Mouse (Mus musculus): Measurements from ENCODE around the gene Sf3b5. TPM values are rescaled to one million over a fixed set of nuclear protein-coding genes. Genes with fewer than 3 reads are reported as not detected.

The Sf3b5 gene
- polyA plus RNA-seq, 1 experiment from 2014 or later: 44.2 TPM

- no peaks in the 10 kb centered on the region for H3K9me3 ChIP-seq (ENCODE audit: low read depth, low read length)
- H3K4me1 ChIP-seq (ENCODE audit: insufficient read depth): no peaks in the 10 kb centered on the region
- no peaks in the 10 kb centered on the region for H3K36me3 ChIP-seq (ENCODE audit: insufficient read depth)
- ATAC-seq (ENCODE audit: insufficient read depth): no peak
- no peak for DNase-seq
- H3K27me3 ChIP-seq (ENCODE audit: insufficient read depth, low read length): no peaks in the 10 kb centered on the region
- no peak for TF ChIP-seq CTCF (IDR thresholded peaks at IDR 0.05; ENCODE audit: low read depth)
- no peak overlapping the region for H3K9ac ChIP-seq
- H3K27ac ChIP-seq (ENCODE audit: low read depth): no peak overlapping the region
- whole genome bisulfite sequencing: 72% methylated on average over 3 of the region's 3 CpGs
- H3K4me2 ChIP-seq: no peak overlapping the region
- H3K4me3 ChIP-seq (ENCODE audit: low read depth, low read length): no peak overlapping the region
These were observed 20.1 kb upstream of the Sf3b5 start for GRCm38 (mm10) chr10:12985028-12985427.

DNA sequence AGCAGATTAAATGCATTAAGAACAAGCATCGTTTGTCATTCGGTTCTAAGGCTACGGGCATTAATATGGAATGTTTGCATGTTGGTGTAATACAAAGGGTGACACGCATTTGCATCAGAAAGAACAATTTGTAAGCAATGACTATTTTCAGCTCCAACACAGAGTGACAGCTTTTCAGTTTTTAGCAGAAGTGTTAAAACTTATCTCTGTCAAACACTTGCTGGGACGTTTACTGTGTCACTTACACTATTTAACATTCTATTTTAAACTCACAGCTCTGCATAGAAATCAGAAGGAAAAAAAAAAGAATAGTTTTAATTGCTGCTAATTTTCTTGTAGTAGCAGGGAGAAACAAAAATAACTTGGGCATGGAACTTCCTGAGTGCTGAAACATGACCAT lies 18.7 kb upstream of the Sf3b5 start:
- H3K9me3 ChIP-seq (ENCODE audit: low read depth, low read length): no peaks in the 10 kb centered on the region
- TF ChIP-seq CTCF (IDR thresholded peaks at IDR 0.05; ENCODE audit: low read depth): no peak
- WGBS: 67% methylated on average over 5 of the region's 5 CpGs

DNA sequence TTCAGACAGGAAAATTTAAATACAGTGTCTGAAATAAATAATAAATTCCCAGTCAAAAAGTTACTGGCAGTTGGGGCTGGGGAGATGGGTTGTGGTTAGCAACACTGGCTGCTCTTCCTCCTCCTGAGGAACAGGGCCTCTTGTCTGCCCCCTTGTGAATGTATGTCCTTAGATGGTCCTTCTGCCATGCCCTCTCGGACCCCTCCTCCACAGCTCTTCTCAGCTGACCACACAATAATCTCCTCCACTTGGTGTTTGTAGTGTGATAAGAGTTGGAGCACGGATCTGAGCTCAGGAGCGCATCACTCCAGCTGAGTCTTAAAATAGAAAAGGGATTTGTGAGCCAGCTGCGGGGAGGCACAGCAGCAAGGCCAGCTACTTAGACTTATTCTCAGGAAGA lies 18.2 kb upstream of the Sf3b5 start:
- Histone ChIP-seq H3K4me2 (no peak overlapping the region), H3K27ac (ENCODE audit: low read depth) (no peak overlapping the region), H3K4me1 (ENCODE audit: insufficient read depth) (no peaks in the 10 kb centered on the region), H3K9ac (no peak overlapping the region), H3K4me3 (ENCODE audit: low read depth, low read length) (no peak overlapping the region), H3K36me3 (ENCODE audit: insufficient read depth) (no peaks in the 10 kb centered on the region), H3K9me3 (ENCODE audit: low read depth, low read length) (no peaks in the 10 kb centered on the region), H3K27me3 (ENCODE audit: insufficient read depth, low read length) (no peaks in the 10 kb centered on the region)
- DNase-seq (no peak), ATAC-seq (ENCODE audit: insufficient read depth) (no peak)
- no peak for TF ChIP-seq CTCF (IDR thresholded peaks at IDR 0.05; ENCODE audit: low read depth)
- WGBS: 39% methylated on average over 4 of the region's 4 CpGs

More for the DNA sequence above, 18.7 kb upstream of the Sf3b5 start:
- DNase-seq (no peak), ATAC-seq (ENCODE audit: insufficient read depth) (no peak)
- no peak overlapping the region for H3K4me2 ChIP-seq
- no peak overlapping the region for H3K4me3 ChIP-seq (ENCODE audit: low read depth, low read length)
- no peaks in the 10 kb centered on the region for H3K4me1 ChIP-seq (ENCODE audit: insufficient read depth)
- no peak overlapping the region for H3K9ac ChIP-seq
- H3K27ac ChIP-seq (ENCODE audit: low read depth): no peak overlapping the region
- no peaks in the 10 kb centered on the region for H3K36me3 ChIP-seq (ENCODE audit: insufficient read depth)
- no peaks in the 10 kb centered on the region for H3K27me3 ChIP-seq (ENCODE audit: insufficient read depth, low read length)

GRCm38 (mm10) chr10:12991953-12992352 lies 13.2 kb upstream of the Sf3b5 start:
- no peak for TF ChIP-seq CTCF (IDR thresholded peaks at IDR 0.05; ENCODE audit: low read depth)
- Histone ChIP-seq H3K9ac (no peak overlapping the region), H3K4me3 (ENCODE audit: low read depth, low read length) (no peak overlapping the region), H3K36me3 (ENCODE audit: insufficient read depth) (no peaks in the 10 kb centered on the region), H3K4me1 (ENCODE audit: insufficient read depth) (no peaks in the 10 kb centered on the region), H3K27me3 (ENCODE audit: insufficient read depth, low read length) (no peaks in the 10 kb centered on the region), H3K9me3 (ENCODE audit: low read depth, low read length) (no peaks in the 10 kb centered on the region), H3K27ac (ENCODE audit: low read depth) (no peak overlapping the region), H3K4me2 (no peak overlapping the region)
- DNase-seq (no peak), ATAC-seq (ENCODE audit: insufficient read depth) (no peak)
- WGBS: 87% methylated on average over 5 of the region's 5 CpGs

GRCm38 (mm10) chr10:12993411-12994039 lies 11.6 kb upstream of the Sf3b5 start:
- no peaks in the 10 kb centered on the region for H3K27me3 ChIP-seq (ENCODE audit: insufficient read depth, low read length)
- no peak for TF ChIP-seq CTCF (IDR thresholded peaks at IDR 0.05; ENCODE audit: low read depth)
- ATAC-seq (ENCODE audit: insufficient read depth) (no peak), DNase-seq (no peak)
- WGBS: 83% methylated on average over 25 of the region's 25 CpGs
- no peak overlapping the region for H3K4me2 ChIP-seq
- no peak overlapping the region for H3K9ac ChIP-seq
- H3K4me1 ChIP-seq (ENCODE audit: insufficient read depth): no peaks in the 10 kb centered on the region
- H3K36me3 ChIP-seq (ENCODE audit: insufficient read depth): no peaks in the 10 kb centered on the region
- no peaks in the 10 kb centered on the region for H3K9me3 ChIP-seq (ENCODE audit: low read depth, low read length)
- H3K4me3 ChIP-seq (ENCODE audit: low read depth, low read length): no peak overlapping the region
- H3K27ac ChIP-seq (ENCODE audit: low read depth): no peak overlapping the region

DNA sequence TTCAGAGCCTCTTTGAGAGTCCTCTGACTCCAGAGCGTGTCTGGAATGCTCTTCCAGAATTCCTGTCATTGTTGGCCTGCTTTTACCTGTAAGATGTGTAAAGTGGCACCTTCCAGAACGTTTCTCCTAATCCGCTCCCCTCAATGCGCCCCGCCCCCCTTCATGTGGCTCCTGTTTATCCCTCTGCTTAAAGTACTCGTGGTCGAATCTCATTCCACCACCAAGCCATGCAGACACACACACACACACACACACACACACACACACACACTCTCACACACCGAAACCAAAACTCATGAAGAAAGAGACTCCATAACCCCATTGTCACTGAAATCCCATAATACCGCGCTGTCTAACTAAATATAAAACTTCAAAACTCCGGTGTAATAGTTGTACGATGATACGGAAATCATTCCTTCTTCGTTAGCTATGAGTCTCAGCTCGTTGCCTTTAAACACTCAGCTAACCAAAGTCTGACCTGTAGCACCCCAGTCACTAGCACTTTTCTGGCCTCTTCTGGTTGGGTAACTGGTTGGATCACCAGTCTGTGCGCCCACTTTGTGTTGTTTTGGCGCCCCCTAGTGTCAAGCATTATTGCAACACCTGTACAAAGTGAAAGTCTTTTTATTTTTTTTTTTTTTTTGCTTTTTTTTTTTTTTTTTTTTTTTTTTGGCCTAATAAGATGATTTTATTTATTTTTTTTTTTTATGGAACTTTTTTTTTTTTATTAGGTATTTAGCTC lies 8.2 kb upstream of the Sf3b5 start:
- H3K27ac ChIP-seq (ENCODE audit: low read depth): no peak overlapping the region
- H3K4me3 ChIP-seq (ENCODE audit: low read depth, low read length): no peak overlapping the region
- no peak overlapping the region for H3K9ac ChIP-seq
- no peaks in the 10 kb centered on the region for H3K9me3 ChIP-seq (ENCODE audit: low read depth, low read length)
- WGBS: 38% methylated on average over 17 of the region's 17 CpGs
- DNase-seq (peak; percentile 96), ATAC-seq (ENCODE audit: insufficient read depth) (peak; percentile 83)
- peak overlapping the region; percentile 40 for H3K4me2 ChIP-seq
- H3K4me1 ChIP-seq (ENCODE audit: insufficient read depth): no peaks in the 10 kb centered on the region
- H3K36me3 ChIP-seq (ENCODE audit: insufficient read depth): no peaks in the 10 kb centered on the region
- H3K27me3 ChIP-seq (ENCODE audit: insufficient read depth, low read length): no peaks in the 10 kb centered on the region
- TF ChIP-seq CTCF (IDR thresholded peaks at IDR 0.05; ENCODE audit: low read depth): peak; percentile 85

DNA sequence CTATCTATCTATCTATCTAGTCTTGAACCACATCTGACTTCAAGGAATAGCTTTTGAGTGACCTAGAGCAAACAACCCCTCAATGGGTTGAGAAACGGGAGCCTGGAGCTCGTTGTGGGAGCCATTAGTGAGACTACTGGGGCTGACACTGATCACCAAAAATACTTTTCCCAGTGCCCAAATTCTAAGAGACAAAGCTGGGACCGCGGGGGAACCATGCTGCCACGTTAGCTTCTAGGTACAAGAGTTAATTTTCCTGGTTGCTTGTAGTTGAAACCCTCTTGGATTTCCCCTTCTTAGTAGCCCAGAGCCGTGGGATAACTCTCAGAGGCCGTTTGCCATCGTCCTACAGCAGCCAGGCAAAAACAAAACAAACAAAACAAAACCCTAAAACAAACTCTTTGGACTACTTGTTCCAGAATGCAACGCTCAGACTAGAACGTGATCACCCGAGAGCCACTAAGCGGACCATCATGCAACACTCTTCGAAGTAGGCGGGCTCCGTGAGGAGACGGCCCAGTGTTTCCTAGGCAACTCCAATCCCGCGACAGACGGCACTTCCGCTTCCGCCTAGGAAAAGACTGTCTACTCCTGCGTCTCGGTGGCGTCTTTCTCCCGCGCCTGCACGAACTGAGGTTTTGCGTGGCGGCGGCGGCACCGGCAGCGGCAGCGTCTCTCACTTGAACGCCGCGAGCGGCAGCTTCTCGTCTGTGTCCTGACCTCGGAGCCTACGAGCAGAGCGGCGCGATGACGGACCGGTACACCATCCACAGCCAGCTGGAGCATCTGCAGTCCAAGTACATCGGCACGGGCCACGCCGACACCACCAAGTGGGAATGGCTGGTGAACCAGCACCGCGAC lies 3.0 kb downstream of the Sf3b5 start:
- no peaks in the 10 kb centered on the region for H3K27me3 ChIP-seq (ENCODE audit: insufficient read depth, low read length)
- peak overlapping the region; percentile 80 for H3K9ac ChIP-seq
- ATAC-seq (ENCODE audit: insufficient read depth) (peak; percentile 100), DNase-seq (peak; percentile 99)
- peaks cover 7% of the 10 kb centered on the region; the same call in 1 of the 2 replicates for H3K4me1 ChIP-seq (ENCODE audit: insufficient read depth)
- WGBS: 3% methylated on average over 52 of the region's 52 CpGs
- H3K4me3 ChIP-seq (ENCODE audit: low read depth, low read length): peak overlapping the region; percentile 89
- no peak for TF ChIP-seq CTCF (IDR thresholded peaks at IDR 0.05; ENCODE audit: low read depth)
- H3K36me3 ChIP-seq (ENCODE audit: insufficient read depth): peaks cover 8% of the 10 kb centered on the region; the same call in 1 of the 2 replicates
- H3K9me3 ChIP-seq (ENCODE audit: low read depth, low read length): no peaks in the 10 kb centered on the region
- H3K4me2 ChIP-seq: peak overlapping the region; percentile 85
- peak overlapping the region; percentile 70 for H3K27ac ChIP-seq (ENCODE audit: low read depth)
